Mouse (Mus musculus) brain, embryonic 14.5 days (tissue): ENCODE data around the gene 3110009E18Rik. TPM values are rescaled to one million over a fixed set of nuclear protein-coding genes. Genes with fewer than 3 reads are reported as not detected.

Experiments
- DNase-seq: peaks from one replicate; pipeline ENCODE4 v3.0.0-alpha.2; 2011; ENCODE audit warnings: low read depth
- CTCF ChIP-seq: fragments of 200-500 bp; IDR thresholded peaks from 2 replicates; pipeline ENCODE4 v1.5.1; 2012; ENCODE audit warnings: inconsistent platforms, mild to moderate bottlenecking, moderate library complexity, borderline replicate concordance; ENCODE audit not compliant: insufficient read depth, insufficient read length; ENCODE audit errors: extremely low read depth
- POLR2A ChIP-seq: fragments of 200-500 bp; IDR thresholded peaks from 2 replicates; pipeline ENCODE4 v1.6.1; 2012; ENCODE audit warnings: mild to moderate bottlenecking, inconsistent platforms, borderline replicate concordance; ENCODE audit not compliant: poor library complexity, insufficient read depth, insufficient read length, severe bottlenecking; ENCODE audit errors: extremely low read depth
- polyA plus RNA-seq: library from polyadenylated mRNA; depleted of rRNA; stranded (reverse); fragments of >200 nt; gene quantifications from 2 replicates; pipeline ENCODE4 v1.2.3, GENCODE M21; 2012

3110009E18Rik gene
- polyA plus RNA-seq, 1 experiment: 6.6 TPM

DNA sequence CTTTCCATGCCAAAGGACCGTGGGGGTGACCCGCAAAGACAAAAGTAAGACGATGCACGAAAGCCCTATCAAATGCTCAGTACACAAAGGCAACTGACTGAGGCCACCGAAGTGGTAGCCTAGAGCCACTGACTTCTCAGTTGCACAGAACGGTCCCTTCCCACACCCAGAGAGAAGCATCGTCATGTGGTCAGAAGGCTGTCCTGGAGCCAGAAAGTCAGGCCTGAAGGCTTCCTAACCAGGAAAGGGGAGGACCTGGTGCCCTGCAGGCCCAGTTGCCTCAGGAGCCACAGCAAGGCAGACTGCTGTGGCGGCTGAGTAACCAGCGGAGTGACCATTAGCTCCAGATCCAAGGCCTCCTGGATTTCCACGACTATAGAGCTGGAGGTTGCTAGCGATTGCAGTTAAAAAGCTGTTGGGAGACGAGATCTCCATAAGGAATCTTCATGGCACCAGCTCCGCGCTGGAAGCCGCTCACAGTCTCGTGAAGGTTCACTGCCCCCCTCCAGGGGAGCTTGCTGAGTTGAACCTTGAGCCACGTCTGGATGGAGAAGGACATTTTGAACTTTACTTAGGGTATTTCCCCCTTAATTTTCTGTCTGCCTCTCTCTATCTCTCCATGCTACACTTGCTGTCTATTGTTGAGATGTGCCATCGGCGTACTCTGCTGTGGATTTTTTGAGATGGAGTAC, 11.1 kb upstream of the 3110009E18Rik start:
- no peak for DNase-seq
- TF ChIP-seq CTCF (no peak), POLR2A (no peak)

DNA sequence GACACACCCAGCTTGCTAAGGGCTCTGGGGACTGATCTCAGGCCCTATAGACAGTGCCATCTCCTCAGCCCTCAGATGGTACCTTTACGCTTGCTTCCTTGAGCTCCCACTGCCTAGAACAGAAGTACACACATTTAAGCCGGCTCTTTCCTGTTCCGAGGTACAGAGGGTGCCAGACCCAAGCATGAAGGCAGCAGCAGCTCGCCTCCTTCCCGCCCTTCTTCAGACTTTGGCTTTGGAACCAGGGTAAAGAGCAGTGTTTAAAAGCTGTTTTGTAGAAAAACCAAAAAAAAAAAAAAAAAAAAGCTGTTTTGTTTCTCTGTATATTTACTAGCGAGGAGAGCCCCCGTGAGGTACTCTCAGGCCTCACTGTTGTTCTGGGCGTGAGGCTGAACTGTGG, 9.2 kb upstream of the 3110009E18Rik start:
- DNase-seq: no peak
- TF ChIP-seq POLR2A (no peak), CTCF (no peak)

- TF ChIP-seq POLR2A (no peak), CTCF (no peak)
Observed at GRCm38 (mm10) chr1:120112251-120113187, 8.5 kb upstream of the 3110009E18Rik start.

DNA sequence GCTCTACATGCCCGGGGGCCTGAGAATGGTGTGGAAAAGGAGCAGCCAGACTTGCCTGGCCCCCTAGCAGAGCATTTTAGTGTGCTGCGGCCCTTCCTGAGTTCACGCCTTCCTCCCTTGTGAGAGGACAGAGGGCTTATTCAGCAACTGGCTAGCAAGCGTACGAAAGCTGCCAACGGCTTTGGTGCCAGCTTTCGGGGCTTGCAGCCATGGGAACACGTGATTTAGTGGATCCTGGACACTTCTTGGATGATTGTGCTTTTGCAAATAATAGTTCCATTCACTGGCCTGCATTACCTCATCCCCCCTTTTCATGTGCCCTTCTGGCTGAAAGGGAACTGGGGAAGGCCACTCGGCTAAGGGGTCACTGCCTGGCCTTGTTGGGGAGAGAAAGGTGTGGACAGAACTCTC, 5.3 kb upstream of the 3110009E18Rik start:
- TF ChIP-seq CTCF: no peak
- no peak for TF ChIP-seq POLR2A
- DNase-seq: peak; percentile 97

More at GRCm38 (mm10) chr1:120112251-120113187, 8.5 kb upstream of the 3110009E18Rik start:
- no peak for DNase-seq

GRCm38 (mm10) chr1:120116106-120116505, 4.9 kb upstream of the 3110009E18Rik start:
- DNase-seq: no peak
- TF ChIP-seq POLR2A (no peak), CTCF (no peak)

GRCm38 (mm10) chr1:120118854-120119253, 2.1 kb upstream of the 3110009E18Rik start:
- DNase-seq: no peak
- no peak for TF ChIP-seq POLR2A
- TF ChIP-seq CTCF: no peak

DNA sequence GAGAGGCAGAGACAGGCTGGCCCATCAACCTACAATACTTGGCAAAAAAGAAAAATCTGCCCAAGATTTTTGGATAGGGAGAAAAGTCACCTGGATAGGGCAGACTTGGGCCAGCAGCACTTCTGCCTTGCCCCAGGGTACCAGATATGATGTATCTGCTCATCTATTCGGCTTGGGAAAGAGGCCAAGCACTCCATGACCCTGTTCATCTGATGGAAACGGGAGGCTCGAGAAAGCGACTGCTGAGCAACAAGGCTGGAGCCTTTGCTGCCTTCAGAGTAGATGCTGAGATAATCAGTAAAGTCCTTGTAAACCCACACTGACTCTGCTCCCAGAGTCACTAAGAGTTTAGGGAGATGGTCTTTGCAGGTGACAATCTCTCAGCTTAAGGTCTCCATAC, 1.6 kb upstream of the 3110009E18Rik start:
- DNase-seq: no peak
- TF ChIP-seq POLR2A (no peak), CTCF (no peak)

GRCm38 (mm10) chr1:120120141-120120968, 632 bp upstream of the 3110009E18Rik start:
- DNase-seq: peak; percentile 48
- no peak for TF ChIP-seq CTCF
- no peak for TF ChIP-seq POLR2A

DNA sequence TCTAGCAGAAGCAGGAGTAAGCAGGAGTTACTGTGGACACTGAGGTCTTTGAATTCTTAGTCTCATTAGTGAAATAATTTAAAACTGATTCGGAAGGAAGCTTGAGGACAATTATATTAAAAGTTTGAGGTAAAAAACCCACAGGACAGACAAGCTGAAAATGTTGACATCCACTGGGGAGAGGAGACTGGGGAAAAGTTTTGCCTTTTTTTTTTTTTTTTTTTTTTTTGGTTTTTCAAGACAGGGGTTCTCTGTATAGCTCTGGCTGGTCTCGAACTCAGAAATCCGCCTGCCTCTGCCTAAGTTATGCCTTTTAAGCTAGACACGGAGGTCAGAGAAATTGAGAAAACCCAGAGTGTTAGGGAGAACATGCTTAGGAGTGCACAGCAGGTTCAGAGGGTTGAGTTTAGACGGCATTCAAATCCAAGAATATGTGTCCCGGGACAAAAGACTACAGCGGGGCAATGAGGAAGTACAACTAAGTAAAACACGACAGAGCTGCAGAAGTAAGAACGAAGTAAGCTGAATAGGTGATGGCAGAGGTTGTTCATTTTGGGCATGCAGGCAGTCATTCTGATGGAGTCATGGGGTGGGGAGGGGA, 1.0 kb downstream of the 3110009E18Rik start:
- TF ChIP-seq CTCF (no peak), POLR2A (no peak)
- no peak for DNase-seq

- DNase-seq: no peak
- TF ChIP-seq CTCF (no peak), POLR2A (no peak)
Observed at GRCm38 (mm10) chr1:120122634-120123383, 1.8 kb downstream of the 3110009E18Rik start.

DNA sequence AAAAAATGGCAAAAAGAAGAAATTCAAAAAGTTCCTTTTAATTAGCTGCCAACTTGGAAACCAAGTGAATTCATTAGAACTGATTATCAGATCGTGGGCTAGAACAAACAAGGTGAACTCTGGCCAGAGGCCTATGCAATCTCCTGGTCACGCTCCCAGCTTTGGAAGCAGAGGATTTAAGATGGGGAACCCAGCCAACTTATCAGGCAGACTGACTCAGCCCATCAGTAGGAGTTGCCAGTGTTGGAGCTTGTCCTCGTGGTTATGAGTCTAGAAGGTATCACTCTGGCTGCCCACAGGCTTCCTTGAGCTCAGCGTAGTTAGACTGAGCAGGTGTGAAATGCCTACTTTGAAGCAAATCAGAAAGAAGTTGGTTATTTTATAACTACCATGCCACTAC, 3.9 kb downstream of the 3110009E18Rik start:
- TF ChIP-seq POLR2A (no peak), CTCF (no peak)
- DNase-seq: peak; percentile 32
